10 mouse cellular contexts compared by ENCODE assay signal in genomic region chr8:13037569-13037968, GRCm38 (mm10). TPM values are rescaled to one million over a fixed set of nuclear protein-coding genes. Genes with fewer than 3 reads are reported as not detected.
A peak's percentile ranks its signal among the peaks of the same experiment; 100 is the strongest.
DNase-seq lines count a peak whose midpoint lies in the region; ATAC-seq lines count a peak whose summit lies in the region.
"Had no signal": no experiment of that assay in that cellular context is flagged by ENCODE, and none has a peak within 500 bp of the region (broad histone marks: within the 10 kb centered on the region; RNA-seq: fewer than 3 reads in every experiment).

No protein-coding gene starts in this region.

- no peak overlapping the region for H3K9ac ChIP-seq in kidney, embryonic 15.5 days

- peaks cover 18% of the 10 kb centered on the region; the same call in 1 of the 2 replicates for H3K4me1 ChIP-seq in kidney, embryonic 15.5 days
- peaks cover 26% of the 10 kb centered on the region for H3K4me1 ChIP-seq in embryonic facial prominence, embryonic 10.5 days

- no peak for DNase-seq in kidney, postnatal 14 days
- DNase-seq in embryonic facial prominence, embryonic 10.5 days (ENCODE audit: low spot score), result no peak
- DNase-seq in kidney, postnatal 36 days, result peak; percentile 18 to 36
- DNase-seq in retina, embryonic 14.5 days (ENCODE audit: low spot score), result peak; percentile 27
- no peak for DNase-seq in T-cell, adult 2 months (ENCODE audit: low spot score)
- no peak for DNase-seq in urinary bladder, adult 2 months (ENCODE audit: low spot score)
- DNase-seq: gastrocnemius, postnatal 36 days had no signal

- peak; percentile 23 for ATAC-seq in kidney, embryonic 15.5 days (replicated peaks; ENCODE audit: low FRiP score)
- ATAC-seq: activated CD4-positive, CD25-positive, alpha-beta regulatory T cell, adult 4 months; hindbrain, embryonic 16.5 days had no signal

- 39% methylated on average over 5 of the region's 5 CpGs for whole genome bisulfite sequencing in kidney, embryonic 15.5 days
- 51% methylated on average over 5 of the region's 5 CpGs for WGBS in embryonic facial prominence, embryonic 10.5 days

- H3K4me3 ChIP-seq in kidney, embryonic 15.5 days (replicated peaks), result no peak overlapping the region
- H3K4me3 ChIP-seq in embryonic facial prominence, embryonic 10.5 days, result no peak overlapping the region

- H3K27me3 ChIP-seq in kidney, embryonic 15.5 days, result no peaks in the 10 kb centered on the region
- no peaks in the 10 kb centered on the region for H3K27me3 ChIP-seq in embryonic facial prominence, embryonic 10.5 days (replicated peaks; ENCODE audit: low read depth, poor library complexity, severe bottlenecking)

- no peak overlapping the region for H3K27ac ChIP-seq in kidney, embryonic 15.5 days
- H3K27ac ChIP-seq in embryonic facial prominence, embryonic 10.5 days (replicated peaks), result 0 out of 2 replicates have a peak overlapping the region, but pooled peaks have one; percentile 49

- no peaks in the 10 kb centered on the region for H3K9me3 ChIP-seq in kidney, embryonic 15.5 days (replicated peaks)
- no peaks in the 10 kb centered on the region for H3K9me3 ChIP-seq in embryonic facial prominence, embryonic 10.5 days

- no peak overlapping the region for H3K4me2 ChIP-seq in kidney, embryonic 15.5 days

- H3K36me3 ChIP-seq in kidney, embryonic 15.5 days, result no peaks in the 10 kb centered on the region
- no peaks in the 10 kb centered on the region for H3K36me3 ChIP-seq in embryonic facial prominence, embryonic 10.5 days (replicated peaks)

RNA-seq across cellular contexts. Expression of gene F10, which starts 0.5 kb away (rescaled TPM):
- polyA plus RNA-seq in kidney, embryonic 15.5 days (2015; fragmentation: Nextera tagmentation; extraction: Ambion mirVana), result 1.8 and 3.7 TPM in 2 replicates
- polyA plus RNA-seq in embryonic facial prominence, embryonic 10.5 days (2016; fragmentation: Nextera tagmentation; extraction: Ambion mirVana), result 0.91 and 0.97 TPM in 2 replicates
- 0.22 and 0.35 TPM in 2 replicates for polyA plus RNA-seq in urinary bladder, adult 2 months (2012; rRNA removed)
- polyA plus RNA-seq: activated CD4-positive, CD25-positive, alpha-beta regulatory T cell, adult 4 months had no signal

RNA-seq across cellular contexts. Expression of gene F7, which starts 11.7 kb away (rescaled TPM):
- polyA plus RNA-seq in kidney, embryonic 15.5 days (2015; fragmentation: Nextera tagmentation; extraction: Ambion mirVana), result 0.19 and 0.21 TPM in 2 replicates
- 0.13 and 0.15 TPM in 2 replicates for polyA plus RNA-seq in embryonic facial prominence, embryonic 10.5 days (2016; fragmentation: Nextera tagmentation; extraction: Ambion mirVana)
- 0.08 and 0.16 TPM in 2 replicates for polyA plus RNA-seq in urinary bladder, adult 2 months (2012; rRNA removed)
- polyA plus RNA-seq: activated CD4-positive, CD25-positive, alpha-beta regulatory T cell, adult 4 months; hindbrain, embryonic 16.5 days had no signal

RNA-seq across cellular contexts. Expression of gene Proz, which starts 23.1 kb away (rescaled TPM):
- 1.6 and 1.9 TPM in 2 replicates for polyA plus RNA-seq in kidney, embryonic 15.5 days (2015; fragmentation: Nextera tagmentation; extraction: Ambion mirVana)
- 0.20 and 0.24 TPM in 2 replicates for polyA plus RNA-seq in embryonic facial prominence, embryonic 10.5 days (2016; fragmentation: Nextera tagmentation; extraction: Ambion mirVana)
- polyA plus RNA-seq in urinary bladder, adult 2 months (2012; rRNA removed), result 0.01 and 0.03 TPM in 2 replicates

Comparison
In these comparisons a context has a peak if more than half of its experiments do, and no peak if none do; other contexts are left out.
1. DNase-seq: peak in kidney, postnatal 36 days (2 of 2) and retina, embryonic 14.5 days (single experiment); none in kidney, postnatal 14 days (single experiment), embryonic facial prominence, embryonic 10.5 days (single experiment), T-cell, adult 2 months (single experiment) and urinary bladder, adult 2 months (single experiment).